Mouse (Mus musculus): ENCODE results near the gene Rnf130.

- TF ChIP-seq GATA1 (IDR thresholded peaks at IDR 0.05; ENCODE audit: low read length) (no peak), TAL1 (IDR thresholded peaks at IDR 0.05; ENCODE audit: low read length) (no peak)
These were observed 28.7 kb upstream of the Rnf130 start for GRCm38 (mm10) chr11:49996398-49996797.
